Mouse (Mus musculus) brain, embryonic 14.5 days (tissue): ENCODE results near the gene Dcaf8.

Experiments used
- CTCF ChIP-seq: fragments of 200-500 bp; IDR thresholded peaks from 2 replicates; pipeline ENCODE4 v1.5.1; 2012; ENCODE audit warnings: inconsistent platforms, mild to moderate bottlenecking, moderate library complexity, borderline replicate concordance; ENCODE audit not compliant: insufficient read depth, insufficient read length; ENCODE audit errors: extremely low read depth
- POLR2A ChIP-seq: fragments of 200-500 bp; IDR thresholded peaks from 2 replicates; pipeline ENCODE4 v1.6.1; 2012; ENCODE audit warnings: mild to moderate bottlenecking, inconsistent platforms, borderline replicate concordance; ENCODE audit not compliant: poor library complexity, insufficient read depth, insufficient read length, severe bottlenecking; ENCODE audit errors: extremely low read depth

GRCm38 (mm10) chr1:172155518-172155917, 7.6 kb downstream of the Dcaf8 start:
- no peak for TF ChIP-seq CTCF
- TF ChIP-seq POLR2A: no peak
